Mouse (Mus musculus) kidney, postnatal 4 days (tissue): Measurements from ENCODE around the gene Tspan12.
"Not testable (repeated sequence)": the region's sequence is repeated elsewhere in the genome, so short reads cannot be mapped to it uniquely, and the experiment has no call there.

Source experiments
- DNase-seq, 2 experiments: peaks; one replicate each; pipeline ENCODE4 v3.0.0; 2021; ENCODE audit warnings: mixed read lengths in 2 of 2

Gene Tspan12

DNA sequence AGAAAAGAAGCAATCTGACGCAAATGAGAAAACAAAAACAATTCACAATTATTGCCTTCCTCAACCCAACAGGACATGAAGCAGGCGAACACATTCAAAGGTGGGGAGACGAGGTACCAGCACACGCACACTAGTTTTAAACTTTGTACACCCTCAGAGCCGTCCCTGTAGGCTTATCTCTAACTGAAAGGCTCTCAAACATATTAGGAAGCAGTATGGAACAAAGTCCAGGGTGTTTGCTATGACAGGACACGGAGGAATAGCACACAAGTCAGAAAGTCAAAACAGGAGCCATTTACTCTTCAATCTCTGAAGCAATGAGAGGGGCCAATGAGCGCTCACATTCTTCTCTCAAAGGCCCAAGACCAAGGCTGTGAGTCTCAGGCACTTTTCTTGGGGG lies 24.3 kb downstream of the Tspan12 start:
- no peak for DNase-seq

DNA sequence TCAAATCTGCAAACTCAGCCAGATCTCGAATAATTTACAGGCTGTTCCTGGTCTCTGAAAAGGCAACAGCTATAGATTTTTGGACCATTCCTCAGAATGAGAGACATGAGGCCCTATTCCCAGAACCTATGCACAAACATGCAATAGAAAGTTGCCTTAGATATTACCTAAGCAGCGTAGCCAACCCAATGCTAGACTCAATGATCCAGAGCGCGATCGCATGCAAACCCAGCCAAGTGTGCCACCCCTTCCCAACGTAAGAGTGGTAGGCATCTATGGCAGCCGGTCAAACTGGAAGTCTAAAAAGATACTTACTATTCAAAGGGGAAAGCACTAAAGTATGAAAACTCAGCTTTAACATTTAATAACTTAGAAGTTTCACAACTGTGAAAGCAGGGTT lies 28.6 kb downstream of the Tspan12 start:
- peak in 1 of 2 experiments; percentile 28 for DNase-seq

DNA sequence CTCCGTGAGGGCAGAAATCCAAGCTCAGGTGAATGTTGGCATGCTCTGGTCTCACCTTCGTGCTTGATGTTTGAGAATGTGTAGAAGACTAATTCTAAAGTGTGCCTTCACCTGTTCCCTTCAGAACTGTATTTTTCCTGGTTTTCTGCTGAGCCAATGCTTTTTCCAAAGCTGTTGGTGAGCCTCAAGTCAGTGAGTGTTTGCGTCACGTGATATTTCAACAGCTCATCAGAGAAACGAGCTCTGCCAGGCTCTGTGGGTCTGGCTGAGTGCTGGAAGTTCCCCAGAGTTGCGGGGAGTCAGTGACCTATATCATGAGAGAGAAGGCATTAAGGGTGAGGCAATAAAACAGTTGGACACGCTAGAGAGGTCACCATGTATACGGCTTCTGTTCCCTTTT lies 29.0 kb downstream of the Tspan12 start:
- DNase-seq: peak; percentile 46 to 63

DNA sequence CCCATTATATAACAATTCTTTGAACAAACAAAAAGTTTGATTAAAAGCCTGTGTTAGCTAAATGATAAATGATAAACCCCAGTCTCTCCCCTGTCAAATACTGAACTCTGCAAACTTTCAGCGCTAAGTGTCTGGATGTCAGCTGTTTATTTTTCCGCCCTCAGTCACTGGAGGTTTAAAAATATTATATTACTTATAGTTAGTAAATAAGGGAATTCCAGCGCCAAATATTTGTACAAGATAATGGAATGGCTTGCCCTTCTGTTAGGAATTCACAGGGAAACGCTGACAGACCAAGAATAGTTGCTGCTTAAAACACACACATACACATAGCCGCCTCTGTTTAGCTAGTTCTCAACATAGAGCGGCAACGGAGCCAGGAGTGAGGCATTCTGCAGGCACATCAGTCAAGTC lies 29.6 kb downstream of the Tspan12 start:
- DNase-seq: peak; percentile 8 to 21

DNA sequence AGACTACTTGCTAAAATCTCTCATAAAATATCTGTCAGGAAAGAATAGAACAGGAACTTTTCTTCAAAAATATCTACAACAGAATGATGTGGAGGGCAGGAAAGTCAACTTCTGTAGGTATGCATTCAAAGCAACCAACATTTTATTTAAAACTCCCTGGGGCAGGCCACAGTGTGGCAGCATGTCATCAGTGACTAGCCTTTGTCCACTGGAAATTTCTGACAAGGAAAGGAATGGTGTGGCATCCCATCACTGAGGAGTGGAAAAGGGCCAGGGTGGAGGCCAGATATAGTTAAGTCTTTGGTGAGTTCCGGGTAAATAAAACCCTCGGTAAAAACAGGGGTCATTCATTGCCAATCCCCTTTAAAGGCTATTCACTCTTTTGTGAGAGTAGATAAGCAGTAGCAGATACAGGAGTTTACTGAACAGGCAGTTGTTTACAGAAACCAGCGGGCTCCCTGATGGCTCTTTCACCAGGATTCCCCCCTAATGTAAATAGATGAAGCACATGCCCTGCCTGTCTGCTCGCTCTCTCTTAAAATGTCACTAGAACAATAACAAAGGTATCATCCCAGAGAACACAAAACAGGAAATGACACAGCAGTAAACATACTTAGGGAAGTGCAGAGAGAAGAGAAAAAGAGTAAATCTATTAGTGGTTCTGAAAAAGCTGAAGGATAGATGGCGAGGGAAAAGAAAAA lies 34.1 kb downstream of the Tspan12 start:
- DNase-seq: no peak

DNA sequence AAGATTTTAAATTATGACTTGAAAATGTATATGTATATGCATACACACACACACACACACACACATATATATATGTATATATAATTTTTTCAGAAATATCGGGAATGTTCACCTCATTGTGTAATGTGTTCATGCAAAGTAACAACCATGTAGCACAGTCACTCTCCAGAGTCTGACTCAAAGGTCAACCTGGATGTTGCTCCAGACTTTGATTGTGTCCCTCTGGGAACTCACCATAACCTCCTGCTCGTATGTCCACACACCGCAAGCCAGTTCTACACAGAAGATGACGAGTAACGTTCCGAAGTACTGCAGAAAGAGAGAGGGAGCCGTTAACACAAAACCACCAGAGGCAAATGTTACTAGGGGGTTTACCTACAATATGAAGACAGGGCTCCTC lies 46.3 kb downstream of the Tspan12 start:
- no peak for DNase-seq

DNA sequence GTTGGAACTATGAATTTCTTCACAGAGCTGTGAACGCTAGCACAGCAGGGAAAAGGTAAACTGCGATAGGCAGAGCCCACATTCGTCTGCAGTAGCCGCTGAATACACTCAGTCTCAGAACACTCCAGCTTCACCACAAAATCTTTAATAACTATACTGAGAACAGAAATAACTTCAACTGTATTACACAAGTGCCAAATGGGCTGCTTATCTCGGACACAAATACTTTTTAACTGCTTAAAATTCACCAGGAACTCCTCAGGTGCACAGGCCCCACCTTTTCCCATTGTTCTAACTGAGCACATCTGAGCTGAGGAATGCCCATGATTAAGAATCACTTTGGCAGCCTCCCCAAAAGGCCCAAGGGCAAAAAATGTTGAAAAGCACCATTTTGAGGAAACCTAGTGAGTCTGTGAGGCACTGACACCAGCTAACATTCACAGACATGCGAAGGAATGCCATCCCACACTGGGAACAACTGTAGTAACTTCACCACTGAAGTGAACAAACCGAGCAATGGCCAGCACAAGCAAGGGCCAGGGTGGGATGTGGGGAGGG lies 47.2 kb downstream of the Tspan12 start:
- DNase-seq: no peak

DNA sequence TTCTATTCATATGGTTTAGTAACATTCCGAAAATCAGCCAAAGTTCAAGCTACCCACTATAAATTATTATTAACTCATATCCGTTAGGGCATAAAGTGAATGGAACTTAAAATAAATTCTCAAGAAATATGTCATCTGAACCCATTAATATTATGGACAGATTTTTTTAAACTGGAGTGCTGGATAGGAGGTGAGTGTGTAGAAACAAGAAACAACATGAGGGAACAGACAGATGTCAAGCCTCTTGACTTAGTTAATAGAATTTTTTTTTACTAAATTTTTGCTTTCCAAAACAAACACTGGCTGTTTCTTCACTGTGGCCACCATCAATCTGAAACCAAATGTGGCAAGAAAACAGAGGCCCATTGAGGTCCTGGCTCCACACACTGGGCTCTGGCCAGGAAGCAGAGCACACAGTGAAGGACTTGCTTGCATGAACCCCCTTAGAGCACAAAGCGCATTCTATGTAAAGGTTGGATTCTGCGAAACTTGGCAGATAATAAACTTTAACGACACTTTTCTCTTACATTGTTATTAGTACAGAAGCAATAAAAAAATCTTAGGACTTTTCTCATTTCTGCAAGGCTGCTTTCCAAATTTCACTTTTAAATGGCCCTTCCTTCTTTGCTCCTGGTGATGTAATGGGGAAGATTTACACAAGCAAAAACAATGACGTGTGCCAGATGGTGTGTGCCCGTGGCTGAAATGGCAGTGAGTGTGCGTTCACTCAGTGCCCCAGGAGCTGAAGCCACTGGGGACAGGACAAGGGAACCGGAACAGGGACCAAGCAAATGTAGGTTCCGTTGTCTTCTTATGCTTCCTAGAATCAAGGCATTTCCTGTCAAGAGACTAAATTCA lies 48.6 kb downstream of the Tspan12 start:
- peak; percentile 14 to 34 for DNase-seq

DNA sequence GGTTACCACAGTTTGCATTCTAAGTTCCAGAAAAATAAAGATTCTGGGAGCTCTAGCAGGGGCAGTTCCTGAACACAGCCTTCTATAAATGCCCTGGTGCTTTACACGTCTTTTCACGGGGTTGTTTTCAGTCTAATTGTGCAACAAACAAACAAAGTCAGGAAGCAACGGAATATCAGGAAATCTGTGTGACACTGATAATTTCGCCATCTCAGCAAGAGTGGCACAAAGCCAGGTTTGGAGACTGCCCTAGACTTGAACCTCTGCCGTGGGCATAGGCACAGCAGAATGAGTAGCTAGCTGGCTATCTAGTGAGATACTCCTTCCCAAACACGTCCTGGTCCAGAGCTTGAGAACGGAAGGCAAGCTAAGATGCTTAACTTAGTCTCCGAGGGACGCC lies 53.7 kb downstream of the Tspan12 start:
- DNase-seq: peak; percentile 26 to 44

DNA sequence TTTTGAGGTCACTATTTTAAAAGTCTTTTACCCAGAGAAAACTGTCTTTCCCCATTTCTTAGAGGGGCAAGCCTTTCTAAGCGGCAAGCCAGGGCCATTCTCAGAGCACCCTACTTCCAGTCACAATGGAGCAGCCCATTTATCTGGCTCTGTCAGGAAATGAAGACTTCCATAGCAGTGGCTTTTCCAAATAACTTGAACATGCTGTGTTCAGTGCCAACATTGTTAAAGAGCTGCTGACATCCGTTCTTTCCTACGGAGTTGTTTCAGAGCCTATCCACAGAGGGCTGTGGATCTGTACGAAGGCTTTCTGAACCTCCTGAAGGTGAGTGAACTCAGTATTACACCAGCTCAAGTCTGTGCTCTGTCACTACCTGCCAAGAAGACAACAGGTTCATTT lies 55.2 kb downstream of the Tspan12 start:
- DNase-seq: no peak

DNA sequence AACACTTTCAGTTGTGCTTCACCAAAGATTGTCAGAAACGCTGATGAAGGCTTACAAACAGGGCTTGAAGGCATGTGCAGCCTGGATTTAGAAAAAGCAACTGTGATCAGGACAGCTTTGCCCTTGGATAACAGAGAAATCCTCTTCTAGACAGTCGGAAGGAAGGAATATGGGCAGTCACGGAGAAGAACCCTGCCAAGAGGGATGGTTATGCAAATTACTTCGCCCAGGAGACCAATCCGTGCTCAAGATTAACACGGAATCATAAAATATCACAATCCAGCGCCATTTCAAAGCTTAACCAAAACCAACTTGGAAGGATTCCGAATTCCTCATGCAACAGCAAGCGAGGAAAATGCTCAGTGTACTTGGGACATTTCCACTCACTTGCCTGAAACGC lies 55.9 kb downstream of the Tspan12 start:
- no peak for DNase-seq

DNA sequence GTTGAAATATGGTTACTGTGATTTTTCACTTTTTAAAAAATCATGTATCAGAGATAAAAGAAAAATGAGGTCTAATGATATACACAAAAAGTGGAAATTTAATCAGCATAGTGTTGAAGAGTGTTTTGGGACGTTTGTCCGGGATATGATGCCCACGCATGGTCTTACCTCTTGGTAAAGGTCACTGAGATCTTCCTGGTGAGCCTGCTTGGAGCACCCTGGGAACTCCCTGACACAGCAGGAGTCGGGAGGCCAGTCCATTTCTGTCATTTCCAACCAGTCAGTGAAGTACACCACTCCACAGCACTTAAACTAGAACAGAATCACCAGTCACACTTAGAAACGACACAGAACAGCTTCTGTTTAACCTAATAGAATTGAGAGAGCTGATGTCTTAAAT lies 56.9 kb downstream of the Tspan12 start:
- no peak for DNase-seq

DNA sequence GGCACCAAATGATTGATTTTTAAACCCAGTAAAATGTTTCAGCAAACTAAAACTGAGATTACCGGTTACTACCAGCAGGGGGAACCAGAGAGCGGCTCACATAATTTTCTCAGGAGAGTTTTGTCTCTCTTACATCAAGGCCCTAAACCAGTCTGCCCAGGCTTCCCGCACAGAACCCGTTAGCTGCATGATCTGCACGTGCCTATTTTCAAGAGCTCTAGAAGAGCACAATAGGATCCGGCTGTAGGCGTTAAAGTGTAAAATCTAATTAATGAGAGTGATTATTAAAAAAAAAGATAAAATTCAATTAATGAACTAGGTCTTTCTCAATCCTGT lies 57.3 kb downstream of the Tspan12 start:
- DNase-seq: peak; percentile 74 to 78

DNA sequence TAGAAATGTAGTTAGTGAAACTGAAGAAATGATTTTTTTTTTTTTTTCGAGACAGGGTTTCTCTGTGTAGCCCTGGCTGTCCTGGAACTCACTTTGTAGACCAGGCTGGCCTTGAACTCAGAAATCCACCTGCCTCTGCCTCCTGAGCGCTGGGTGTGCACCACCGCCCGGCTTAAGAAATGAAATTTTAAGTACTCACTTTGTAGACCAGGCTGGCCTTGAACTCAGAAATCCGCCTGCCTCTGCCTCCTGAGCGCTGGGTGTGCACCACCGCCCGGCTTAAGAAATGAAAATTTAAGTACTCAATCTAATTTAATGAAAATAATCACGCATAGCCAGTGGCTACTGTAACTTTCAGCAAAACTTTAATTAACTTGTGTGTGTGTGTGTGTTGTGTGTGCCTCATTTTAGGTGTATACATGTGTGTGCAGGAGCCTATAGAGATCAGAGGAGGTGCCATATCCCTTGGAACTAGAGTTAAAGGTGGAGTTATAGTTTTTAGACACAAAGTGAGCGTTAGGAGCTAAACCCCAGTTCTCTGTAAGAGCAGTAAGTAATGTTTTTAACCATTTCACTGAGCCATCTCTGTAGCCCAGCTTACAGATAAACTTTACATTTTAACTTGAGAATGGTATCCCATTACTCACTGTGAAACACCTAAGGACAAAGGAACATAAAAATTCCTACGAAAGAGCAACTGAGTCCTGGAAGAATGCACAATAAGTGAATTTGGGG lies 57.8 kb downstream of the Tspan12 start:
- DNase-seq: no peak

DNA sequence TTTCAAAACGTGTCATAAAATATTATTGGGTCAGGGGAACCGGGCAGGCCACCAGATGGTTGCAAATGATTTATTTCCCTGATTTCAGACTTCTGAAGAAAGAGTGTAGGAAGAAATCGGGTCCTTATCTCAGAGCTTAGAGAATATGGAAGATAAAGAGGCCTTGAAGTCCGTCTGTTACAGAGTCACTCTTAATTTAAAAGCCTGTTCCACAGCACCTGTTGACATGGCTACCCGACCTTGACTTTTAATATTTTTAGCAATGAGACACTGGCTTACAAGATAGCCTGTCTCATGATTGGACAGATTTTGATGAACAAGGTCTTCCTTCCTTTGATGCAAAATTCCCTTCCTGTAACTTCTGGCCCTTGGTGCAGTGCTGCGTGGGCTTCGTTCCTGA lies 61.0 kb downstream of the Tspan12 start:
- no peak for DNase-seq

DNA sequence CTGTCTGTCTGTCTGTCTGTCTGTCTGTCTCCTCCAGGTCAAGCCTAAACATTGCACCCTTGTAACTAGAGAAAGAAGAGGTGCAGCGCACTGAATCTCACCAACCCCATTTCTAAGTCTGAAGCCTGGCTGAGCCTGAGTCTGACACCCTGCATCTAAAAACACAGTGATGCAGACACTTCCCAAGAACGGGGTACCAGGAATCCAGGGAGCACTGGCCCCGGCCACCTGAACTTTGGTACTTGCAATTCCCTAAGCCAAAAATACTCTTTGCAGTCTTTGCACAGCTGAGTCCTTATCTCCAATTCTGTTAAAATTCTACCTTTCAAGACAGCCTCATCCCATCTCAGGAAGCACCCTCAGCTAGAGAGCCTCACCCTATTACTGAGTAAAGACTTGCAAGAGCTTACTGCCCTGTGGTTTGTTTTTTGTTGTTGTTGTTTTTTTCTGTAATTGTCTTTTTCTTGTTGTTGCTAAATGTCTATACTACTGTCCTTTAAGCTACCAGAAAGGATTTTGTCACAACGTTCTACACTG lies 61.7 kb downstream of the Tspan12 start:
- DNase-seq: no peak

DNA sequence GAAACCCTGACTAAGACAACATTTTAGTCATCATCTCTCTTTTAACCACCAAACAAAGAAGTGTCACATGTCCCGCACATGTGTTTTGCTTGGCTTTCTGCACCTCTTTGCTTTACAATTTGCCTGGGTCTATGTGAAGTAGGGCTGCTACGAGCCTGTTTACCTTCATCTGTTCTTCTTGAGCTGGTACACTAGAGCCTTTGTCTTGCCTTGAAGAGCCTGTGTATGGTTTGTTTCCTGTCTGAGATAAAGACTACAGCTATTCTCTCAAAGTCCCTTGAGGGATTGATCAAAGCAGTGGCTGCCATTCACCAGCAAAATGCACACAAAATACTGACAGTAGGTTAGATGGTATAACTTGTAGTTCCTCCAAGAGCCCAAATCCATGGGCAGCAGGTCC lies 62.3 kb downstream of the Tspan12 start:
- DNase-seq: no peak

DNA sequence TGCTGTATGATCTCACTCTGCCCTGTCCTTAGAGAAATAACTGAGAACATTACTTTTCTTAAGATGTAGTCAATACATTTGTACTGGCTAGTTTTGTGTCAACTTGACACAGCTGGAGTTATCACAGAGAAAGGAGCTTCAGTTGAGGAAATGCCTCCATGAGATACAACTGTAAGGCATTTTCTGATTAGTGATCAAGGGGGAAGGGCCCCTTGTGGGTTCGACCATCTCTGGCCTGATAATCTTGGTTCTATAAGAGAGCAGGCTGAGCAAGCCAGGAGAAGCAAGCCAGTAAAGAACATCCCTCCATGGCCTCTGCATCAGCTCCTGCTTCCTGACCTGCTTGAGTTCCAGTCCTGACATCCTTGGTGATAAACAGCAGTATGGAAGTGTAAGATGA lies 62.7 kb downstream of the Tspan12 start:
- not testable (repeated sequence) for DNase-seq

DNA sequence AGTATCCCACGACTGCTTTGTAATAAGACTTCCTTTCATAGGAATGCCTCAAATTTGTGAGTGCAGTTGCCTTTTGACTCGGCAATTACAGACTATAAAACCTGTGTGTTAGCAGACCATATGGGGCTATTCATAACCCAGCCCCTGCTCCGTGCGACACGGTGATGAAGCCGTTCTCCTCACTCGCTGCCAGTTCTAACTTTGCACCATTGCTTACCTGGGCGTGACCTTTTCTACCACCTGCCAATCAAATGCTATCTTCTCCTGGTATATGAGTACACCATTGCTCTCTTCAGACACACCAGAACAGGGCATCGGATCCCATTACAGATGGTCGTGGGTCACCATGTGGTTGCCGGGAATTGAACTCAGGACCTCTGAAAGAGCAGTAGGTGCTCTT lies 64.6 kb downstream of the Tspan12 start:
- no peak for DNase-seq

DNA sequence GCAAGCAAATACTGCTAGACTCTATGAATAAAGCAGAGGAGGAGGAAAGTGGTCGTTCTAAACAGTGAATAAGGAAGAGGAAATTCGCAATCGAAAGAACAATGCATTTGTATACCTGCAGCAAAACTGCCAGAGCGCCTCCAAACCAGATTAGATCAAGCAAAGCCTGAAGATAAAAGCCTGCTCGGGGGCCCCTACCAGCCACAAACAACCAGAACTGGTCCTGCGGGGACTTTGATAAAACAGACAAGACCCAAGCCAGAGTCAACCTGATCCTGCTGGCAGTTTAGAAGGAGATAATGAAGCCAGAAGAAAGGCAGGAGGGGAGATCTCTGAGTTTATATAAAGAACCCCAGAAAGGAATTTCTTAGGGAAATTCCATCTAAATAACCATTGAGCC lies 65.0 kb downstream of the Tspan12 start:
- no peak for DNase-seq

DNA sequence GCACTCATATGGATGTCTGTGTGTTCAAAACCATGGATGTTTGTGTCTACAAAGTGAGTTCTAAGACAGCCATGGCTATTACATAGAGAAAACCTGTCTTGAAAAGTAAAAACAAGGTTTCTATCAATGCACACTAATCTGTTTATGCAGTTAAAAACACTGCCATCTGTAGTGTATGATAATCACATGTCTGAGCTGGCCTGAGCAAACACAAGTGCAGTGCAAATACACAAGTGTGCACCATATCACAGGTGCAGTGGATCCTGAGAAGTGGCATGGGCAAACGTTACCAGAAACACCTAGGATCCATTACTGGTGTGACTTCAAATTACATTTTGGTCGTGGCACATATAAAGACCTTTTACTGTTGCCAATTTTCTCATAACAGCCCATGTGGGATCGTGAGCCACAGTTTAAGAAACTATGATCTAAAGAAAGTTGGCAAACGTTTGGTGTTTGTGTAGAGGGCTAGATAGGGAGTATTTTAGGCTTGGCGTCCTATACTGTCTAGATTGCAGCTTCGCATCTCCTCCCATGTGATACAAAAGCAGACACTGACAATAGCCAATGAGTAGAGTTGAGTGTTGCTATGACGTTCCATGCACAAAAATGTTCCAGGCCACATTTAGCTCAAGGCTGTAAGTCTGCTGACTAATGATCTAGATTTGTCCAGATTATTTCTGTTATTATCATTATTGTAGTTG lies 78.0 kb downstream of the Tspan12 start:
- DNase-seq: no peak

DNA sequence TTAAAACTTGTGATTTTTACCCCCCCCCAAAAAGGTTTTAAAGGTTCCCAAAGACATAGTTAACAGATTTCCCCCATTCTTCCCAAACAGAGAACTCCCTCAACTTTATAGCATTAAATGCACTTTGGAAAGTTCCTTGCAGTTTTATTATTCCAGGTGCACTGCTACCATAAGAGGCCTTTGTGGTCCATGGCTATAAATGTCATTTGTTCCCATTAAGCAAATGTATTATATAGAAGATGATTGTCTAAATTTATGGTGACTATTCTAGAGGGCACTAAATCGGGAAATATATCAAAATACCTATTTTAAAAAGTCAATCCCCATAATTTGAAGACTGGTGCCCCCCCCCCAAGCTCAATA lies 82.9 kb downstream of the Tspan12 start:
- no peak for DNase-seq
